23 mouse cellular contexts compared by ENCODE assay signal in genomic region chr13:91237976-91238375, GRCm38 (mm10). TPM values are rescaled to one million over a fixed set of nuclear protein-coding genes. Genes with fewer than 3 reads are reported as not detected.
DNase-seq lines count a peak whose midpoint lies in the region; ATAC-seq and TF ChIP-seq lines count a peak whose summit lies in the region.
"Had no signal": no experiment of that assay in that cellular context is flagged by ENCODE, and none has a peak within 500 bp of the region (broad histone marks: within the 10 kb centered on the region; RNA-seq: fewer than 3 reads in every experiment).

No protein-coding gene starts in this region.

- 60% methylated on average over 3 of the region's 3 CpGs for WGBS in limb, embryonic 14.5 days
- WGBS in limb, embryonic 10.5 days = 85% methylated on average over 3 of the region's 3 CpGs
- WGBS in embryonic facial prominence, embryonic 15.5 days = 51% methylated on average over 3 of the region's 3 CpGs
- WGBS in heart, embryonic 10.5 days = 77% methylated on average over 3 of the region's 3 CpGs

- DNase-seq in limb, embryonic 14.5 days (ENCODE audit: low spot score) = peak; percentile 55
- no peak for DNase-seq in limb, embryonic 10.5 days (ENCODE audit: low spot score)
- peak; percentile 40 for DNase-seq in NIH3T3 (ENCODE audit: low read depth)
- DNase-seq in cerebellum, adult 9-11 months = no peak
- DNase-seq in heart, embryonic 10.5 days (ENCODE audit: low spot score) = no peak
- DNase-seq: adrenal gland, adult 8-10 months; adrenal gland, postnatal 14 days; adrenal gland, postnatal 36 days; B cell, adult 2 months; cerebellum, adult 11-12 months; cerebellum, adult 2 months; cerebellum, adult 9-10 months; cerebellum, postnatal 14 days; cerebellum, postnatal 36 days; embryo, embryonic 11 days; forebrain, postnatal 0 days had no signal

- no peaks in the 10 kb centered on the region for H3K27me3 ChIP-seq in limb, embryonic 14.5 days (ENCODE audit: control insufficient read depth, insufficient read depth, low read length)
- no peaks in the 10 kb centered on the region for H3K27me3 ChIP-seq in limb, embryonic 10.5 days (ENCODE audit: low read depth, poor library complexity, severe bottlenecking)
- no peaks in the 10 kb centered on the region for H3K27me3 ChIP-seq in embryonic facial prominence, embryonic 15.5 days
- no peaks in the 10 kb centered on the region for H3K27me3 ChIP-seq in heart, embryonic 10.5 days (ENCODE audit: insufficient read depth, poor library complexity, severe bottlenecking)
- H3K27me3 ChIP-seq: CH12.LX; embryonic facial prominence, embryonic 12.5 days; forebrain, embryonic 13.5 days; forebrain, embryonic 15.5 days had no signal

- H3K4me1 ChIP-seq in limb, embryonic 14.5 days (ENCODE audit: control insufficient read depth, insufficient read depth, low read length) = no peaks in the 10 kb centered on the region
- H3K4me1 ChIP-seq in limb, embryonic 10.5 days = 0 out of 2 replicates have a peak, but pooled peaks cover 2% of the 10 kb centered on the region
- peaks cover 2% of the 10 kb centered on the region; the same call in 1 of the 2 replicates for H3K4me1 ChIP-seq in embryonic facial prominence, embryonic 15.5 days
- H3K4me1 ChIP-seq in heart, embryonic 10.5 days = no peaks in the 10 kb centered on the region
- H3K4me1 ChIP-seq: embryonic facial prominence, embryonic 12.5 days; forebrain, embryonic 13.5 days; forebrain, embryonic 15.5 days had no signal

- ATAC-seq in limb, embryonic 14.5 days (ENCODE audit: low FRiP score, low read depth) = peak; percentile 30
- ATAC-seq in embryonic facial prominence, embryonic 15.5 days (ENCODE audit: insufficient number of reproducible peaks, low FRiP score, low TSS enrichment, low read depth) = no peak
- ATAC-seq: CD4-positive, CD25-positive, alpha-beta regulatory T cell, adult 4 months; forebrain, embryonic 13.5 days; forebrain, embryonic 15.5 days; forebrain, postnatal 0 days had no signal

- no peak overlapping the region for H3K27ac ChIP-seq in limb, embryonic 14.5 days (replicated peaks; ENCODE audit: low read depth, low read length)
- H3K27ac ChIP-seq in limb, embryonic 10.5 days = no peak overlapping the region
- H3K27ac ChIP-seq in embryonic facial prominence, embryonic 15.5 days (replicated peaks) = peak overlapping the region; percentile 51; the same call in 1 of the 2 replicates
- no peak overlapping the region for H3K27ac ChIP-seq in heart, embryonic 10.5 days
- H3K27ac ChIP-seq: embryonic facial prominence, embryonic 12.5 days; forebrain, embryonic 13.5 days; forebrain, embryonic 15.5 days had no signal

- no peak for TF ChIP-seq POLR2A in limb, embryonic 14.5 days (IDR thresholded peaks at IDR 0.05; ENCODE audit: borderline replicate concordance, extremely low read depth, insufficient read depth, insufficient read length)

- H3K4me3 ChIP-seq in limb, embryonic 14.5 days (replicated peaks; ENCODE audit: low read length) = no peak overlapping the region
- no peak overlapping the region for H3K4me3 ChIP-seq in limb, embryonic 10.5 days
- no peak overlapping the region for H3K4me3 ChIP-seq in embryonic facial prominence, embryonic 15.5 days (replicated peaks)
- H3K4me3 ChIP-seq in heart, embryonic 10.5 days = no peak overlapping the region
- H3K4me3 ChIP-seq: embryonic facial prominence, embryonic 12.5 days; forebrain, embryonic 13.5 days; forebrain, embryonic 15.5 days had no signal

- H3K36me3 ChIP-seq in limb, embryonic 14.5 days (ENCODE audit: control insufficient read depth, insufficient read depth, low read length) = no peaks in the 10 kb centered on the region
- no peaks in the 10 kb centered on the region for H3K36me3 ChIP-seq in limb, embryonic 10.5 days
- no peaks in the 10 kb centered on the region for H3K36me3 ChIP-seq in embryonic facial prominence, embryonic 15.5 days
- H3K36me3 ChIP-seq in heart, embryonic 10.5 days = no peaks in the 10 kb centered on the region
- H3K36me3 ChIP-seq: embryonic facial prominence, embryonic 12.5 days; forebrain, embryonic 15.5 days; G1E had no signal

- H3K9ac ChIP-seq in limb, embryonic 14.5 days (ENCODE audit: low read depth, low read length, severe bottlenecking) = no peak overlapping the region
- no peak overlapping the region for H3K9ac ChIP-seq in embryonic facial prominence, embryonic 15.5 days
- H3K9ac ChIP-seq: embryonic facial prominence, embryonic 12.5 days; forebrain, embryonic 13.5 days; forebrain, embryonic 15.5 days; forebrain, postnatal 0 days had no signal

- no peak overlapping the region for H3K4me2 ChIP-seq in limb, embryonic 14.5 days (replicated peaks; ENCODE audit: low read depth, low read length, severe bottlenecking)
- no peak overlapping the region for H3K4me2 ChIP-seq in embryonic facial prominence, embryonic 15.5 days (replicated peaks)
- H3K4me2 ChIP-seq: embryonic facial prominence, embryonic 12.5 days; forebrain, embryonic 13.5 days; forebrain, embryonic 15.5 days had no signal

- no peaks in the 10 kb centered on the region for H3K9me3 ChIP-seq in limb, embryonic 14.5 days (ENCODE audit: control insufficient read depth, low read length)
- no peaks in the 10 kb centered on the region for H3K9me3 ChIP-seq in limb, embryonic 10.5 days (replicated peaks)
- H3K9me3 ChIP-seq in embryonic facial prominence, embryonic 15.5 days (replicated peaks) = no peaks in the 10 kb centered on the region
- H3K9me3 ChIP-seq in heart, embryonic 10.5 days = no peaks in the 10 kb centered on the region
- H3K9me3 ChIP-seq: embryonic facial prominence, embryonic 12.5 days; forebrain, embryonic 13.5 days; forebrain, embryonic 15.5 days had no signal

RNA-seq across cellular contexts. Expression of gene Atg10, which starts 14.2 kb away (rescaled TPM):
- polyA plus RNA-seq in limb, embryonic 14.5 days (2012; rRNA removed) = 4.0 and 5.4 TPM in 2 replicates
- 18.3 and 19.4 TPM in 2 replicates for polyA plus RNA-seq in limb, embryonic 14.5 days (2014; fragmentation: Nextera tagmentation; extraction: Ambion mirVana)
- 7.4 and 9.1 TPM in 2 replicates for polyA plus RNA-seq in limb, embryonic 10.5 days (2016; fragmentation: Nextera tagmentation; extraction: Ambion mirVana)
- 17.6 and 19.6 TPM in 2 replicates for polyA plus RNA-seq in embryonic facial prominence, embryonic 15.5 days (2015; fragmentation: Nextera tagmentation; extraction: Ambion mirVana)
- polyA plus RNA-seq in heart, embryonic 10.5 days (2016; fragmentation: Nextera tagmentation; extraction: Ambion mirVana) = 15.1 and 19.5 TPM in 2 replicates

Comparison
In these comparisons a context has a peak if more than half of its experiments do, and no peak if none do; other contexts are left out.
1. DNase-seq: peak in limb, embryonic 14.5 days (single experiment) and NIH3T3 (single experiment); none in limb, embryonic 10.5 days (single experiment), cerebellum, adult 9-11 months (single experiment) and heart, embryonic 10.5 days (single experiment).